In the genomic region with DNA sequence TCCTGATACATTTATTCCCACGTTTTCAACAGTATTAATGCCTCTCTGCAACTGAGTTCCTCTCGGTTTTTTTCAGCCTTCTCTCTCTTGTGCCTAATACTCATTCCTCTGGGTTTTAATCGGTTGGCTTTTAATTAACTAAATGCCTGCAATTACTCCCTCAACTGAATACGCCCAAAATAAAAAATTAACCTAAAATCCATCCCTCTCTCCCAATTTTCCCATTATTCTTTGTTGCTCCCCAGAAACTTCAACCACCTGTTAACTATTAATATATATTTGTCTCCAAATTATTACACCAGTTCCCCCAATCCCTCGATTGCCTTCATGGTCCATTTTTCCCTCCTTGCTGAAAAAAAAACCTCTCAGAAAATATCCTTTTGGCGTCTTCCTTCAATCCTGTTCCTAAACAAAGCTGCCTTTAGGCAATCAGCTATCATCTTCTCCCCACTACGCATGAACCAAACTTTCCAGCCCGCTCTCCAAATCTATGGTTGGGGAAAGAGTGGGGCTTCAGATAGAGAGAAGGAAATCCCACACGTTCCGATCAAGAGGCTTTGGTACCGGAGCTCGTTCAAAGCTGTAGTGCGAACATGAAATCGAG, we compare ENCODE assay signal across 8 mouse cellular contexts. TPM values are rescaled to one million over a fixed set of nuclear protein-coding genes. Genes with fewer than 3 reads are reported as not detected.
DNase-seq lines count a peak whose midpoint lies in the region; ATAC-seq and TF ChIP-seq lines count a peak whose summit lies in the region.

No protein-coding gene starts in this region.

- H3K9me3 ChIP-seq in lung, embryonic 16.5 days (ENCODE audit: control insufficient read depth, low read length): no peaks in the 10 kb centered on the region
- no peaks in the 10 kb centered on the region for H3K9me3 ChIP-seq in neural tube, embryonic 15.5 days (replicated peaks)

- H3K4me1 ChIP-seq in lung, embryonic 16.5 days (replicated peaks; ENCODE audit: control insufficient read depth, insufficient read depth, low read length): peaks cover 9% of the 10 kb centered on the region
- H3K4me1 ChIP-seq in embryonic fibroblast, embryonic 13.5 days (ENCODE audit: control insufficient read depth, insufficient read depth, low read length): peaks cover 6% of the 10 kb centered on the region
- H3K4me1 ChIP-seq in neural tube, embryonic 15.5 days: peaks cover 21% of the 10 kb centered on the region

- H3K27ac ChIP-seq in lung, embryonic 16.5 days (ENCODE audit: low read length): peak overlapping the region; percentile 90
- H3K27ac ChIP-seq in embryonic fibroblast, embryonic 13.5 days (ENCODE audit: insufficient read depth, low read length): peak overlapping the region; percentile 72
- H3K27ac ChIP-seq in neural tube, embryonic 15.5 days (replicated peaks): peak overlapping the region; percentile 91

- H3K4me2 ChIP-seq in lung, embryonic 16.5 days (ENCODE audit: low read depth, low read length): peak overlapping the region; percentile 54
- peak overlapping the region; percentile 64 for H3K4me2 ChIP-seq in neural tube, embryonic 15.5 days

- 1% methylated on average over 14 of the region's 14 CpGs for WGBS in lung, embryonic 16.5 days
- 1% methylated on average over 14 of the region's 14 CpGs for WGBS in neural tube, embryonic 15.5 days

- no peak for TF ChIP-seq POLR2A in embryonic fibroblast, embryonic 13.5 days (IDR thresholded peaks at IDR 0.05; ENCODE audit: low read depth, low read length)

- no peaks in the 10 kb centered on the region for H3K27me3 ChIP-seq in lung, embryonic 16.5 days (ENCODE audit: control insufficient read depth, insufficient read depth, low read depth, low read length)
- H3K27me3 ChIP-seq in neural tube, embryonic 15.5 days (replicated peaks): no peaks in the 10 kb centered on the region

- ATAC-seq in lung, embryonic 16.5 days (ENCODE audit: low read depth): no peak
- no peak for ATAC-seq in neural tube, embryonic 15.5 days (ENCODE audit: low FRiP score)
- ATAC-seq in activated CD4-positive, CD25-positive, alpha-beta regulatory T cell, adult 4 months: no peak

- DNase-seq in lung, adult 18-20 months: no peak
- peak; percentile 8 for DNase-seq in kidney, postnatal 14 days
- DNase-seq in gastrocnemius, postnatal 4 days (ENCODE audit: low spot score in 2 of 2): no peak
- no peak for DNase-seq in ovary, postnatal 14 days (ENCODE audit: low spot score)

- TF ChIP-seq CTCF in embryonic fibroblast, embryonic 13.5 days (IDR thresholded peaks at IDR 0.05; ENCODE audit: borderline replicate concordance, insufficient read depth, low read length): no peak

- peak overlapping the region; percentile 91 for H3K4me3 ChIP-seq in lung, embryonic 16.5 days (ENCODE audit: low read length)
- peak overlapping the region; percentile 100 for H3K4me3 ChIP-seq in embryonic fibroblast, embryonic 13.5 days (ENCODE audit: insufficient read depth, low read length)
- peak overlapping the region; percentile 97 for H3K4me3 ChIP-seq in neural tube, embryonic 15.5 days (replicated peaks)

- peaks cover 34% of the 10 kb centered on the region for H3K36me3 ChIP-seq in lung, embryonic 16.5 days (ENCODE audit: control insufficient read depth, insufficient read depth, low read length)
- H3K36me3 ChIP-seq in neural tube, embryonic 15.5 days: peaks cover 34% of the 10 kb centered on the region

- H3K9ac ChIP-seq in lung, embryonic 16.5 days (ENCODE audit: low read length): peak overlapping the region; percentile 100
- peak overlapping the region; percentile 99 for H3K9ac ChIP-seq in neural tube, embryonic 15.5 days (replicated peaks)

RNA-seq across cellular contexts. Expression of a gene that starts 0.8 kb away (rescaled TPM):
- polyA plus RNA-seq in lung, embryonic 16.5 days (2015; fragmentation: Nextera tagmentation; extraction: Ambion mirVana): 321 and 331 TPM in 2 replicates
- 163 and 185 TPM in 2 replicates for polyA plus RNA-seq in embryonic fibroblast, embryonic 13.5 days (2011; ENCODE audit: insufficient read length, low read depth, missing spikeins)
- polyA plus RNA-seq in neural tube, embryonic 15.5 days (2015; fragmentation: Nextera tagmentation; extraction: Ambion mirVana): 327 and 331 TPM in 2 replicates
- 100 to 1,000 TPM; 208 to 216 TPM for total RNA-seq in gastrocnemius, postnatal 4 days (2021)
- polyA plus RNA-seq in activated CD4-positive, CD25-positive, alpha-beta regulatory T cell, adult 4 months (2017; shearing (Covaris generic)): 10 to 100 TPM; 19.2 to 25.7 TPM
